Mouse (Mus musculus): Measurements from ENCODE around the gene Timm10. TPM values are rescaled to one million over a fixed set of nuclear protein-coding genes. Genes with fewer than 3 reads are reported as not detected.

The Timm10 gene
- polyA plus RNA-seq, 1 experiment: 102 TPM

DNA sequence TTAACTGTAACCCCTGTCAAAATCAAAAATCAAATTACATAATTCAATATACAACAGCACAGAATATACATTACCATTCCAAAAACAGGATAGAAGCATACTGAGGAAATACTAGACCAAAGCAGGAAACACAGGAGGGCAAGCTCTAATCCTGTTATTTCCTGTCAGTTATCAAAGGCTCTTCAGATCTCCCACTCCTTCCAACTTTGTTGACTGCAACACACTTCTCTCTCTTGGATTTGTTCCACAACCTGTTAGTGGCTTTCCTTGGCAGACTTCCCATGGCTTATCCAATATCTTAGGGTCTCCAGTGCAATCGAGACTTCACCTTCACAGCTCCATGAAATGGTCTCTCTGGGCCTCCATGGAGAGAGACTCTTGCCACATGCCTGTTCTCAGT, 18.4 kb downstream of the Timm10 start:
- no peak for TF ChIP-seq SRF (IDR thresholded peaks at IDR 0.05; ENCODE audit: control insufficient read depth, insufficient read length, low read depth)
- no peak for TF ChIP-seq POLR2AphosphoS2 (IDR thresholded peaks at IDR 0.05; ENCODE audit: insufficient read length, low read depth)
- TF ChIP-seq E2F4 (IDR thresholded peaks at IDR 0.05; ENCODE audit: insufficient read depth): no peak
- TF ChIP-seq REST (IDR thresholded peaks at IDR 0.05; ENCODE audit: insufficient read depth, insufficient read length): no peak
- no peak for TF ChIP-seq MYOD1 (IDR thresholded peaks at IDR 0.05; ENCODE audit: control insufficient read depth in 1 of 3, insufficient read length in 2 of 3, low read depth in 2 of 3)
- TF ChIP-seq TCF12 (IDR thresholded peaks at IDR 0.05; ENCODE audit: insufficient read depth, poor library complexity, severe bottlenecking): no peak
- no peak for TF ChIP-seq POLR2A (IDR thresholded peaks at IDR 0.05; ENCODE audit: insufficient read length, low read depth)
- no peak for TF ChIP-seq MAX (IDR thresholded peaks at IDR 0.05; ENCODE audit: low read depth)
- TF ChIP-seq MYOG (IDR thresholded peaks at IDR 0.05; ENCODE audit: control insufficient read depth in 1 of 3, insufficient read depth in 1 of 3, insufficient read length in 2 of 3, low read depth in 2 of 3): no peak
- no peak for TF ChIP-seq CEBPB (IDR thresholded peaks at IDR 0.05; ENCODE audit: insufficient read depth, poor library complexity, severe bottlenecking)
- no peak for TF ChIP-seq USF1 (IDR thresholded peaks at IDR 0.05; ENCODE audit: low read depth)
- TF ChIP-seq TCF3 (IDR thresholded peaks at IDR 0.05; ENCODE audit: insufficient read length, low read depth): no peak
- H3K79me2 ChIP-seq (ENCODE audit: control insufficient read depth, insufficient read depth): no peaks in the 10 kb centered on the region
- H3K27me3 ChIP-seq (ENCODE audit: control insufficient read depth, insufficient read depth, insufficient read length): no peaks in the 10 kb centered on the region
- no peak overlapping the region for H3K4me2 ChIP-seq (ENCODE audit: low read depth)
- H3K4me3 ChIP-seq: no peak overlapping the region
- no peak overlapping the region for H3ac ChIP-seq (ENCODE audit: control insufficient read depth, insufficient read length)
- peaks cover 3% of the 10 kb centered on the region for H3K36me3 ChIP-seq (ENCODE audit: control insufficient read depth, insufficient read depth)

DNA sequence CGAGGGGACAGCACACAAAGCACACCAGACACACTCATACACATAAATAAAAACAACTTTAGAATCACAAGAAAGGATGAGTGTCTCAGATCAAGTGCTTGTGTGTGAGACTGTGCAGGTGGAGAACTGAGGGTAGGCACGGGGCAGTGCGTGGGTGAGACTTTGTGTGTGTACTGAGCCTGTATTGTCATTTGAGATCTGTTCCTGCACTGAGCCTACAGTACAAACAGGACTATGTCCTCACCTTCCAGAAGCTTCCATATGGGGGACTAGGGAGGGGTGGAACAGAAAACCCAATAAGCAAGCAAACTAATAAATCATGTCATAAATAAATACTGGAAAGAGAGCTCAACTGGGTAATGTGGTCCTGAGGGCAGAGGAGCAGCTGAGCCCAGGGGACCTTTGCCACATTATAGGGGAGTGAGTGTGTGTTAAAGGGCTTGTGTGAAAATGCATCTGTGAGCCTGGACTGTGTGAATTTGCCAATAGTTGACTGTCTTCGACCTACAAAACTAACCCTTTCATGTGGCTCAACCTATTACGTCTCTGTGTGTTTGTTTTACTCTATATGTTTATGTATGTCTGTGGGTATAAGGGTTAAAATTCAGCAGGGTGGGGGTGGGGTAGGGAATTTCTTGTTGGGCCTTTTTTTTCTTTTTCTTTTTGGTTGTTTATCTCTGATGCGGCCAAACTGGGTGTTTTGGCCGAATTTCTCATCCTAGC, 23.8 kb downstream of the Timm10 start:
- no peak overlapping the region for H3ac ChIP-seq (ENCODE audit: control insufficient read depth, insufficient read length)
- H3K36me3 ChIP-seq (ENCODE audit: control insufficient read depth, insufficient read depth): peaks cover 3% of the 10 kb centered on the region
- H3K27me3 ChIP-seq (ENCODE audit: control insufficient read depth, insufficient read depth, insufficient read length): no peaks in the 10 kb centered on the region
- H3K4me2 ChIP-seq (ENCODE audit: low read depth): peak overlapping the region; percentile 47
- H3K79me2 ChIP-seq (ENCODE audit: control insufficient read depth, insufficient read depth): no peaks in the 10 kb centered on the region
- H3K4me3 ChIP-seq: no peak overlapping the region
- TF ChIP-seq TCF3 (IDR thresholded peaks at IDR 0.05; ENCODE audit: insufficient read length, low read depth) (no peak), E2F4 (IDR thresholded peaks at IDR 0.05; ENCODE audit: insufficient read depth) (no peak), MYOG (IDR thresholded peaks at IDR 0.05; ENCODE audit: control insufficient read depth in 1 of 3, insufficient read depth in 1 of 3, insufficient read length in 2 of 3, low read depth in 2 of 3) (no peak), POLR2A (IDR thresholded peaks at IDR 0.05; ENCODE audit: insufficient read length, low read depth) (no peak), POLR2AphosphoS2 (IDR thresholded peaks at IDR 0.05; ENCODE audit: insufficient read length, low read depth) (no peak), MAX (IDR thresholded peaks at IDR 0.05; ENCODE audit: low read depth) (no peak), MYOD1 (IDR thresholded peaks at IDR 0.05; ENCODE audit: control insufficient read depth in 1 of 3, insufficient read length in 2 of 3, low read depth in 2 of 3) (no peak), SRF (IDR thresholded peaks at IDR 0.05; ENCODE audit: control insufficient read depth, insufficient read length, low read depth) (no peak), CEBPB (IDR thresholded peaks at IDR 0.05; ENCODE audit: insufficient read depth, poor library complexity, severe bottlenecking) (no peak), REST (IDR thresholded peaks at IDR 0.05; ENCODE audit: insufficient read depth, insufficient read length) (no peak), TCF12 (IDR thresholded peaks at IDR 0.05; ENCODE audit: insufficient read depth, poor library complexity, severe bottlenecking) (no peak), USF1 (IDR thresholded peaks at IDR 0.05; ENCODE audit: low read depth) (no peak)

DNA sequence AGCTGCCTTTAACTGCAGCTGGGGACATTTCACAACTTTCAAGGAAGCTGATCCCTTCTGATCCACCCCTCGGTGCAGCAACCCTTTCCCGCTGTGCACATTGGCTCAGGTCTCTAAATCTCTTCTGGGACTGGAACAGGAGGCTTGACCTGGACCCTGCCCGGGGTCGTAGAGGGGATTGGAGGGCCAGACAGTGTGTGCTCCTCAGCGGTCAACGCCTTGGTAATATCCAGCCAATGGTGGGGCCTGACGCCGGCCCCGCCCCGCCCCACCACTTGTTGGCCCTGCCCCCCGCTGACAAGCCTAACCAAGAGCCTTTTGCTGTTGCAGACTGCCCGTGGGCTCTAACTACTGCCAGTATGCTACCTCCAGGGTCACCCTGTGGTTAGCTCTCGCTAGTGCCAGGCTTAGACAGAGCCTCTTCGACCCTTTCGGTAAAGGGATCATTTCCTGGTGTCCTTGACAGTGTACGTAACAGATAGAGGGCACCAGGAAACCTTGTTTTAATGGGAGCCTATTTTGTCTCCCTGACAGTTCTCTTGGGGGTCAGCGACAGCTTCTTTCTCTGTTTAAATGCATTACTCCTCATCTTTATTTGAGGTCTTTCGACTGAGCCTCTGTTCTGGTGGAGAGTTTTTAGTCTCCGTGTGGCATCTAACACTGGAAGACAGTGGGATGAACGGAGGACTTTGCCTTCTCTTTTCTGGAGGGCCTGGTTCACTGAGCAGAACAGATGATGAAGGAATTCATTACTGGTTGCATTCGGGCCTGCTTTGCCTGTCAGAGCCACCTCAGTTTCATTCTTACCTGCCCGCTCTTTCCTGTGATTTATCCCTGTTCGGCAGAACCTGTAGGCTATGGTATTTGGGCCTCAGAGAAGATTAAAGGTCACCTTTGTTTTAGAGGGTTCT, 24.6 kb downstream of the Timm10 start:
- Histone ChIP-seq H3K79me2 (ENCODE audit: control insufficient read depth, insufficient read depth) (no peaks in the 10 kb centered on the region), H3ac (ENCODE audit: control insufficient read depth, insufficient read length) (no peak overlapping the region), H3K27me3 (ENCODE audit: control insufficient read depth, insufficient read depth, insufficient read length) (no peaks in the 10 kb centered on the region), H3K36me3 (ENCODE audit: control insufficient read depth, insufficient read depth) (peaks cover 3% of the 10 kb centered on the region), H3K4me2 (ENCODE audit: low read depth) (peak overlapping the region; percentile 47), H3K4me3 (no peak overlapping the region)
- TF ChIP-seq SRF (IDR thresholded peaks at IDR 0.05; ENCODE audit: control insufficient read depth, insufficient read length, low read depth): no peak
- TF ChIP-seq CEBPB (IDR thresholded peaks at IDR 0.05; ENCODE audit: insufficient read depth, poor library complexity, severe bottlenecking): no peak
- TF ChIP-seq TCF12 (IDR thresholded peaks at IDR 0.05; ENCODE audit: insufficient read depth, poor library complexity, severe bottlenecking): no peak
- no peak for TF ChIP-seq MAX (IDR thresholded peaks at IDR 0.05; ENCODE audit: low read depth)

DNA sequence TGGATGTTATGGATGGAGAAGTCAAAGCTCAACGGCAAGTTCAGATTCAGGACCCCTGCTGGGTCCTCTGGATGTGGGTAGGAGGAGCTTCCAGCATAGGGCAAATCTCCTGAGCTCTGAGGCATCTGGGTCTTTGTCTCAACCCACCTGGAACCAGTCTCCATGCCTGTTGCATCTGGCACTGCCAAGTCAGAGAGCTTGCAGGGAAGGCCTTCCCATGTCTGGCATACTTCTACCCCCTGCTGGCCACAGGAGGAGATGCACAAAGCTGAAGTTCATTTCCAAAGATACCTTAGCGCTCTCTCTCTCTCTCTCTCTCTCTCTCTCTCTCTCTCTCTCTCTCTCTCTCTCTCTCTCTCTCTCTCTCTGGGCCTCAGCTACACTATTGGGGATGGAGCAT, 28.9 kb downstream of the Timm10 start:
- Histone ChIP-seq H3K4me2 (ENCODE audit: low read depth) (no peak overlapping the region), H3K27me3 (ENCODE audit: control insufficient read depth, insufficient read depth, insufficient read length) (no peaks in the 10 kb centered on the region), H3K4me3 (no peak overlapping the region), H3K36me3 (ENCODE audit: control insufficient read depth, insufficient read depth) (no peaks in the 10 kb centered on the region), H3K79me2 (ENCODE audit: control insufficient read depth, insufficient read depth) (no peaks in the 10 kb centered on the region), H3ac (ENCODE audit: control insufficient read depth, insufficient read length) (no peak overlapping the region)
- no peak for TF ChIP-seq MAX (IDR thresholded peaks at IDR 0.05; ENCODE audit: low read depth)
- TF ChIP-seq CEBPB (IDR thresholded peaks at IDR 0.05; ENCODE audit: insufficient read depth, poor library complexity, severe bottlenecking): no peak
- TF ChIP-seq REST (IDR thresholded peaks at IDR 0.05; ENCODE audit: insufficient read depth, insufficient read length): no peak
- TF ChIP-seq TCF3 (IDR thresholded peaks at IDR 0.05; ENCODE audit: insufficient read length, low read depth): no peak
- TF ChIP-seq USF1 (IDR thresholded peaks at IDR 0.05; ENCODE audit: low read depth): no peak
- TF ChIP-seq TCF12 (IDR thresholded peaks at IDR 0.05; ENCODE audit: insufficient read depth, poor library complexity, severe bottlenecking): no peak
- no peak for TF ChIP-seq POLR2A (IDR thresholded peaks at IDR 0.05; ENCODE audit: insufficient read length, low read depth)
